Mouse (Mus musculus): ENCODE measurements around the gene Dennd5b.
"Not testable (repeated sequence)": the region's sequence is repeated elsewhere in the genome, so short reads cannot be mapped to it uniquely, and the experiment has no call there.

Gene Dennd5b

DNA sequence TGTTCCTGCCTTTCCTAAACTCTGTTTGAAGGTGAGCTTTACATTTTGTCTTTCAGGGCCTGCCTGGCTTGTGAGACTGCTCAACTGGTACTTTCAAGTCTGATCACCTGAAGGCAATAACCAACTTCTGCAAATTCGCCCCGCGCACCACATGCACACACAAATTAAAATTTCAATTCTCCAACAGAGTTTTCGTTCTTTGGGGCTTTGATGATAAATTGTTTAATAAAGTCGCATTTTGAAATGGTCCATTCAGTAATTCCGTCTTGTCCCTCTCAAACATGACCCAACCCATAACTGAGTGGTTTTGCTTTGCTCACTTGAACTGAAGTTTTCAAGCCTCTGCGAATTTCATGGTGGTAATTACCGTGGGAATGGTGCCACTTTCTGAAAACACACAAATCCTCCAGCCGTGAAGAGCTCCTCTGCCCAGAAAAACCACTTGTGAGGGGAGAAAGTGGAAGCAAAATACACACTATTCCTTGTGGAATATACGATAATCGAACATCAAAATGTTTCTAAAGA is 154.5 kb downstream of the Dennd5b start:
- DNase-seq (ENCODE audit: low spot score in 2 of 2): no peak

DNA sequence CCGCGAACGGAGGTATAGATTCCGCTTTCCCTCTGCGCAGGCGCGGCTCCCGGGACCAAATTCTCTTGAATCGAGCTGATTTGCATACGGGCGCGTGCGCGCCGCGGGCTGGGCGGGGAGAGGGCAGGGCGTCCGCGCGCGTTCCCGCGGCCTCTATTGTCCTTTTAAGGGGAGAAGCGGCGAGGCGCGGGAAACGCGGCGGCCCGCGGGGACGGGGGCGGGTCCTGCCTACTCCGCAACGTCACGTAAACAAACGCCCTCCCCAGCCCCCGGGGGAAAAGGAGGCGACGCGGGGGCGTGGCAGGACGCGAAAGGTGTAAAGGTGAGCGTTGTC is 155.1 kb downstream of the Dennd5b start, which contains the start of gene Sinhcaf:
Gene Sinhcaf, minus strand, starts transcription at position 59 of the 334 bp plus-strand sequence.
- peak; percentile 85 to 96 for DNase-seq (ENCODE audit: low spot score in 2 of 2)

DNA sequence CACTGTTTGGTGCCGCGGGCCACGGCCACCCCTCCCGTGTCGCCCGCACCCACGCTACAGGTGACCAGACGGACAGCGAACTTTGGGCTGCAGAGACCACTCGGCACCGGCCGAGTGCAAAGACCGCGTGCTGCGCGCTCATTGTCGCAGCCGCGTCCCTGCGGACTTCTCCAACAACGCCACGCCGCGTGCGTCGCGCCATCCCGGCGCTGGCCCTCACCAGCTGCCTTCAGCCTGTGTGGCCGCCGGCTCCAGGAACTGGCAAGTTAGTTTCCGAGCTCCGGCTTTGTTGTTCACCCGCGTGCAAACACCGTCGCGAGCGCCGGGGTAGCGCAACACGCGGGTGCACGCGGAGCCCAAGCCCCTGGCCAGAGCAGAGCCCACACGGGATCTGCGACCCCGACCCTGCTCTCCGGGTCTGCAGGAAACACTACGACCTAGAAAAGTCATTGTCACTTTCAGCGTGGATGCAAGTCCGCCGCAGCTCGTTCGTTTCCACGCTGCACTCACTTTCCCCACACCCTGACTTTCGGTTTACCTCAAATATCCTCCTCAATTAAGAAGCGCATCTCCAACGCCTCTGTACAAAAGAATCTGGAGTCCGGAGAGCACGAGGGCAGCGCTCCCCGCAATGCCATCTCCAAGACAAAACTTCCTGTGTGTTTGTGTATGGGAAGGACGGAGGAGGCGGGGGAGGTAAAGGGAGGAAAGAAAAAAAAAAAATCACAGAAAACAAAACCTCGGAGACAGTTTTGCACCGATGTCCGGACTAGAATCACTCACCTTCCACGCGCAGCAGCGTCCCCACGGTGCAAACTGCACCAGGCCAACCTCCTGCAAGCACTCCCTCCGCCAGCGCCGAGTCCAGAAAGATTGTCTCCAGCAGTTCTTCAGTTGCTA is 155.7 kb downstream of the Dennd5b start:
- peak in 1 of 2 experiments; percentile 8 for DNase-seq (ENCODE audit: low spot score in 2 of 2)

DNA sequence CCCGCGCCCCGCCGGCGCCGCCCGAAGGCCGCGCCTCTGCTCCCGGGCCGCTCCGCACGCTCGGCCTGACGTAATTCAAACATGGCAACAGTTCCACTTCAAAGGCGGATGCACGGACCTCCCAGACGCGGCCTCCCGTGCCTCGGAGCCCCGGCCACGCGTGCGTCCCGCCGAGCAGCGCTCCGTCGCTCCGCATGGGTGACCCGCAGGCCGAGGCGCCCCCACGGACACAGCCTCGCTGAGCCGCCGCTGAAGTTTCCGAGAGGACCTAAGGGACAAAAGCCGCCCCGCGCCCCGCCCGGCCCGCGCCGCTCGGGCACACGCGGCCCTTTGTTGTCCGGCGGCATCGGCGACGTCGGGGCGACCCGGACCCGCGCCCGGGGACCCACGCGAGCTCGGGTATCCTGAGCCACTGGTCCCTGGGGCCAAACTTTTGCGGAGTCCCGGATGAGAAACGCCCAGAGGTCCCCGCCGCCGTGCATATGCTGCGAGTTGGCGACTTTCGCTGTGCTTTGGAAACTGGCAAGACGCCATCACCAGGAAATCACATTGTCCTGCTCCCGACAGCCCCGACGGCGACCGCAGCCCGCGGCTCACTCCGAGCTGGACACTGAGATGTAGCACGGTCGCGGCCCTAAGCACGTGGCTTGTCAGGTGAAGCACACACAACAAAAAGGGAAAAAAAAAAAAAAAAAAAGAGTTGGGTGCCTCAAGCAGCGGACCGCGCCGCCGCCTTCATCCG is 156.5 kb downstream of the Dennd5b start:
- DNase-seq (ENCODE audit: low spot score in 2 of 2): peak in 1 of 2 experiments; percentile 4

DNA sequence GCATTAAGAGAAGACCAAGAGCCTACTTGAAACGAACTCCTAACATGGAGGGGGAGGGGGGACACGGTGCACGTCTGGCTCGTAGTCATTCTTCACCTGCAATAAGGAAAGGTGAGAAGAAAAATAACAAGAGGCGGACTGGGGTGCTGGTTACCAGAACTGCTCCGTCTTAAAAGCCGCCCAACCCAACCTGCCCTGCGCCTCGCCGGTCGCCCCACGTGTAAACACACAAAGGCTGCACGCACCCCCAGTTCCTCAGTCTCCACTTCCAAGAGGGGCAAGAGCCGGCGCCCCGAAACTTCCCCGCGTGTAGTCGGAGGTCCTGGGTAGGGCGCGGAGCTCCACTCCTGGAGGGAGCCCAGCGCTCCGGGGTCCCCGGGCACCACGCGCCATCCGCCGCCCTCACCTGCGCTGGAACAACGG is 157.1 kb downstream of the Dennd5b start:
- DNase-seq (ENCODE audit: low spot score in 2 of 2): no peak

DNA sequence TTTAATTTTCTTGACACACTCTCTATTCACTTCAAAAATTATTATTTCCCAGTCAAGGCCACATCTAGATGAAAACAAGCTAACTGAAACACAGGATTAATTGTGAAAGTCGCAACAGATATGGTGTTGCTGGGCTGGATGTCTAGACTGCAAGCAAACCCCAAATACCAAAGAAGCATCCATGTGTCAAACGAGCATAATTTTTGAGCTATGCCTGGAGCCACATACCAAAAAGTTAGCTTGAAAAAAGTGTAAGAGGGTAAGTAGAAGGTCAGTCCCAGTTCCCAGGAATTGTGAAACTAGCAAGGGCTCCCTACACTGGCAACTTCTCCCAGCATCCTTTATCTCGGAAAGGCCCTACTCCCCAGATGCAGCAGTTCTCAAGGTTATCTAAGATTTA is 157.8 kb downstream of the Dennd5b start:
- DNase-seq (ENCODE audit: low spot score in 2 of 2): no peak

DNA sequence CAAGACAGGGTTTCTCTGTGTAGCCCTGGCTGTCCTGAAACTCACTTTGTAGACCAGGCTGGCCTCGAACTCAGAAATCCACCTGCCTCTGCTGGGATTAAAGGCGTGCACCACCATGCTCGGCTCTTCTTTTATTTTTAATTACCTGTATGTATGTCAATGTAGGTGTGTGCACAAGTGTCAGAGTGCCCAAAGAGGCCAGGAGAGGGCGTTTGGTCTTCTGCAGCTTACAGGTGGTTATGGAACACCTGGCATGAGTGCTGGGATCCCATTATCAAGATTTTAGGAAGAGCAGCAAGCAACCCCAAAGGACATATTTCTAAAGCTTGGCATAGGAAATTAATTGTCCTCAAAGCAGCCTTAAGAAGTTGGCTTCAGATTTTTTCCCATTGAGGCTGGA is 159.1 kb downstream of the Dennd5b start:
- no peak for DNase-seq (ENCODE audit: low spot score in 2 of 2)

DNA sequence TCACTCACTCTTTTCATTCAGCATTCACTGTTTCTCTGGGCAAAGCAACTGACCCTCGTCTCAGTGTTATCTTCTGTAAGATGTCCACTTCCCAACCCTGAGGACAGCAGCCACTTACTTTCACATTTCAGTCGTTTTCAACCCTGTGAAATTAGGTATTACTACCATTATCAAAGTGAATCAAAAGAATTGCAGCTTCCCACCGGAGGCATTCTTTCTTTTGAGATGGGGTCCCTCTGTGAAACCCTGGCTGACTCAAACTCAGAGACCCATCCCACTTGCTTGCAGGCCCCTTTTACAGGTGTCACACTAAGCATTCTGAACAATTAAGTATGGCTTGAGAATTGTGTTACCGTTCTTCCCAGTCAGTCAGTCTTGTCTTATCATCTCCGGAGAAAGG is 159.6 kb downstream of the Dennd5b start:
- DNase-seq (ENCODE audit: low spot score in 2 of 2): no peak

DNA sequence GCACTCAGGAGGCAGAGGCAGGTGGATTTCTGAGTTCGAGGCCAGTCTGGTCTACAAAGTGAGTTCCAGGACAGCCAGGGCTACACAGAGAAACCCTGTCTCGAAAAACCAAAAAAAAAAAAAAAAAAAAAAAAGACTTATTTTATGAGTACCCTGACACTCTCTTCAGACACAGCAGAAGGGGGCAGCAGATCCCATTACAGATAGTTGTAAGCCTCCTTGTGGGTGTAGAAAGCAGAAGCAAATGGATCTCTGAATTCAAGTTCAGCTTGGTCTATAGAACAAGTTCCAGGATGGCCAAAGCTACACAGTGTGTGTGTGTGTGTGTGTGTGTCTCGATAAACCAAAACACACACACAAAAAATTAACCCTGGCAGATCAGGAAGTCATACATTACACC is 161.1 kb downstream of the Dennd5b start:
- DNase-seq (ENCODE audit: low spot score in 2 of 2): not testable (repeated sequence)
